Mouse (Mus musculus) ovary, adult 2 months (tissue): ENCODE results near the gene B630019K06Rik. TPM values are rescaled to one million over a fixed set of nuclear protein-coding genes. Genes with fewer than 3 reads are reported as not detected.

Source experiments
- polyA plus RNA-seq: library from polyadenylated mRNA; depleted of rRNA; stranded (reverse); fragments of >200 nt; gene quantifications from 2 replicates; pipeline ENCODE4 v1.2.3, GENCODE M21; 2012; rRNA removed

B630019K06Rik gene
- polyA plus RNA-seq: 11.2 and 18.8 TPM in 2 replicates

GRCm38 (mm10) chrX:8892343-8893155 is at the start of gene B630019K06Rik:
B630019K06Rik (plus strand) TSS chrX:8892382.

GRCm38 (mm10) chrX:8843694-8844093 is 48.5 kb upstream of the B630019K06Rik start, which contains the start of gene Gm6592:
Gm6592 (plus strand) TSS chrX:8843994.

GRCm38 (mm10) chrX:8873953-8874352 is 18.2 kb upstream of the B630019K06Rik start, which contains the start of gene Gm5751:
Gm5751 (plus strand) TSS chrX:8874253.

Other genes starting within 250 kb of the B630019K06Rik start
- gene Ssxb8, start 201.5 kb upstream of the B630019K06Rik start, polyA plus RNA-seq: not detected in 2 replicates
- not detected in 2 replicates for gene Ssx9, start 143.9 kb upstream of the B630019K06Rik start, polyA plus RNA-seq
- not detected in 2 replicates for gene Ssxb5, start 88.7 kb upstream of the B630019K06Rik start, polyA plus RNA-seq
- gene Gm6592, start 48.4 kb upstream of the B630019K06Rik start, polyA plus RNA-seq: not detected in 2 replicates
- not detected in 2 replicates for gene Gm5751, start 18.1 kb upstream of the B630019K06Rik start, polyA plus RNA-seq
- gene Fthl17b, start 70.6 kb downstream of the B630019K06Rik start, polyA plus RNA-seq: not detected in 2 replicates
- gene Fthl17c, start 84.2 kb downstream of the B630019K06Rik start, polyA plus RNA-seq: not detected in 2 replicates
- not detected in 2 replicates for gene Fthl17d, start 94.4 kb downstream of the B630019K06Rik start, polyA plus RNA-seq
- gene Fthl17e, start 141.1 kb downstream of the B630019K06Rik start, polyA plus RNA-seq: not detected in 2 replicates
- not detected in 2 replicates for gene Fthl17f, start 170.6 kb downstream of the B630019K06Rik start, polyA plus RNA-seq
- gene 4930402K13Rik, start 212.2 kb downstream of the B630019K06Rik start, polyA plus RNA-seq: not detected in 2 replicates